Mouse (Mus musculus): ENCODE measurements at regions not wholly inside any gene's neighbourhood (a gene's known extent, or its start where the extent isn't known, plus 50 kb on each side); places are given as distances from the start of the nearest gene placed in this dataset.
A peak's percentile ranks its signal among the peaks of the same experiment; 100 is the strongest.

DNA sequence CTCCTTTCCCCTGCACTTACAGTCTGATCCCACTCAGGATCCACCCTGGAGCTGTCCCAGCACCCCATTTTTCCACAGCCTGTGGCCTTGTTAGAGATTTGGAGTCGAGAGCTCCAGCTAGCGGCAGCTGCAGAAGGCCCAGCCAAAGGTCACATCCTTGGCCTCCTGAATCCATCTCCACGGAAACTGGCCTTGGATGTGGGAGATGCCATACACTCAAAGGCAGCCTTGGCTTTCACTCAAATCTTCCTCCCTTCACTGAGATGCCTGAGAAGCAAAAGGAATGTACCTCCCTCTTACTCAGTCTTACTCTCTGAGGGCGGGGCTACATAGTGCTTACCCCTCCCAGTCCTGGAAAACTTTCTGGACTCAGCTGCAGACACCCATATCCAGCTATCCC lies 56.2 kb upstream of the Ky start:
- Histone ChIP-seq H3K27me3 (ENCODE audit: control insufficient read depth, insufficient read depth, low read length) (no peaks in the 10 kb centered on the region), H3K36me3 (replicated peaks; ENCODE audit: control insufficient read depth, insufficient read depth, low read depth, low read length) (no peaks in the 10 kb centered on the region), H3K9me3 (replicated peaks; ENCODE audit: control insufficient read depth, low read length) (no peaks in the 10 kb centered on the region), H3K4me2 (ENCODE audit: low read depth, low read length) (no peak overlapping the region), H3K4me1 (ENCODE audit: control insufficient read depth, insufficient read depth, low read length) (no peaks in the 10 kb centered on the region), H3K4me3 (ENCODE audit: low read depth, low read length) (no peak overlapping the region), H3K27ac (replicated peaks; ENCODE audit: low read depth, low read length) (no peak overlapping the region), H3K9ac (replicated peaks; ENCODE audit: low read length) (no peak overlapping the region)
- 86% methylated on average over 4 of the region's 4 CpGs for WGBS
- DNase-seq (ENCODE audit: low spot score): no peak
- ATAC-seq (replicated peaks; ENCODE audit: insufficient number of reproducible peaks, low FRiP score, low TSS enrichment, low read depth): no peak

DNA sequence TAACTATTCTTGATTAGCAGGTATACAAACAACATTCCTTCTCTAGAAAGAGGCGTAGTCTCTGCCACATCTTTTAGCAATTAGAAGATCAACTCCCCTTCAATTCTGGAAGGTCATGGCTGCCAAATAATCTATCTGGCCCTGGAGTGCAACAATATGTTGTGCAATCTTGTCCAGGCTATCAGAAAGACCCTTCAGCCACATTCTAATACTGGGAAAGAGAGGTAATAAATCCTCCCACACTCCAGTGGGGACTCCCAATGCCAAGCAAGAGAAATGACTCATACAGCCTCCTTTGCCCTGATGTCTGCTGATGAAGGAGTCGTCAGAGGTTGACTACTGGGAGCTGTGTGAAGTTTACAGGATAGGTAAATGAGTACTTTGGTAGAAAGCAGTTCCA lies 59.5 kb upstream of the Ky start:
- H3K9me3 ChIP-seq (replicated peaks; ENCODE audit: control insufficient read depth, low read length): no peaks in the 10 kb centered on the region
- 63% methylated on average over 2 of the region's 2 CpGs for WGBS
- DNase-seq (ENCODE audit: low spot score) (no peak), ATAC-seq (replicated peaks; ENCODE audit: insufficient number of reproducible peaks, low FRiP score, low TSS enrichment, low read depth) (no peak)
- no peaks in the 10 kb centered on the region for H3K36me3 ChIP-seq (replicated peaks; ENCODE audit: control insufficient read depth, insufficient read depth, low read depth, low read length)
- no peaks in the 10 kb centered on the region for H3K4me1 ChIP-seq (ENCODE audit: control insufficient read depth, insufficient read depth, low read length)
- no peak overlapping the region for H3K4me3 ChIP-seq (ENCODE audit: low read depth, low read length)
- no peak overlapping the region for H3K9ac ChIP-seq (replicated peaks; ENCODE audit: low read length)
- no peak overlapping the region for H3K27ac ChIP-seq (replicated peaks; ENCODE audit: low read depth, low read length)
- no peaks in the 10 kb centered on the region for H3K27me3 ChIP-seq (ENCODE audit: control insufficient read depth, insufficient read depth, low read length)
- H3K4me2 ChIP-seq (ENCODE audit: low read depth, low read length): no peak overlapping the region

DNA sequence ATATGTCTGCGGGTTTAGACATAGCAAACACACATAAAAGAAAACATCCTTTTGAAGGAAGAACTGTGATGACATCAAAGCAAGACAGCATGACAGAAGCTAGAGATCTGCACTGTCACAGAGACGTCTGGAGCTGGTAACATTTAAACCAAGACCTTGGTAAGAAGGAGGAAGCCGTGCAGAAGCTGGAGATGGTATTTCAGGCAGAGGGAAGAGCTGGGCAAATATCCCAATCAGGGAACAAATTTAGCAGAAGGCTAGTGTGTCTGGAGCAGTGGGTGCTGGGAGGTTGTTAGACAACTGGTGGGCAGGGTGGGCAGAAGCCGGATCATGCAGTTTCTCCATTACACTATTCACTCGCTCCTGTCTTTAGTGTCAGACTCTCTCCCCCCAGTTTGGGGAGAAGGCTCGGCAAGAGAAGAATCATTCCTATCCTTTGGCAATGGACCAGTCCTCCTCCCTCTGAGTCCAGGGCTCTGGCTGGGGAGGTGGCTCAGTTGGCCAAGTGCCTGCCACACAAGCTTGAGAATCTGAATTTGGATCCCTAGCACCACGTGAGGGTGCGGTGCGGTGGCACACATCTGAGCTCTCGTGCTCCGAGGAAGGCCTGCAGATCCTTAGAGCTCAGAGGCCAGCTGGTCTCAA lies 63.2 kb upstream of the Ky start:
- ATAC-seq (replicated peaks; ENCODE audit: insufficient number of reproducible peaks, low FRiP score, low TSS enrichment, low read depth) (no peak), DNase-seq (ENCODE audit: low spot score) (no peak)
- H3K36me3 ChIP-seq (replicated peaks; ENCODE audit: control insufficient read depth, insufficient read depth, low read depth, low read length): no peaks in the 10 kb centered on the region
- WGBS: 85% methylated on average over 11 of the region's 11 CpGs
- no peak overlapping the region for H3K4me2 ChIP-seq (ENCODE audit: low read depth, low read length)
- H3K4me1 ChIP-seq (ENCODE audit: control insufficient read depth, insufficient read depth, low read length): no peaks in the 10 kb centered on the region
- H3K27ac ChIP-seq (replicated peaks; ENCODE audit: low read depth, low read length): no peak overlapping the region
- H3K27me3 ChIP-seq (ENCODE audit: control insufficient read depth, insufficient read depth, low read length): no peaks in the 10 kb centered on the region
- no peak overlapping the region for H3K4me3 ChIP-seq (ENCODE audit: low read depth, low read length)
- H3K9me3 ChIP-seq (replicated peaks; ENCODE audit: control insufficient read depth, low read length): no peaks in the 10 kb centered on the region
- no peak overlapping the region for H3K9ac ChIP-seq (replicated peaks; ENCODE audit: low read length)

DNA sequence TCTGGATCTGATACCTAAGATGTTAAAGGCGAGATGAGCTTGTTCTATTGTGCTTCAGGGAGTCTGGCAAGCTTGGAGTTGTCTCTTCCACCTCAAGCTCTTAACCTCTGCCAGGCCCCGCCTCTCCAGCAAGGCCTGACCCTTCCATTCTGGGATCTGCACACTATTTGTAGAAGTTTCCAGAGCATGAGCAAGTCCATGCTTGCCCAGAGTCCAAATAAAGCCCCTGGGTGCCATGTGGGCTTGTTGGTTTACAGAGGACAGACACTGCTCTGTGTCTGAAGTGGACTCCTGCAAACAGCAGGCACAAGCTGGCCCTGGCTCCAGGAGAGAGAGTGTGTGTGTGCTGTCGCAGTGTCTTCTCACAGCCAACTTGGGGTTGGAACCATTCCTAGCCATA lies 67.9 kb upstream of the Ky start:
- Histone ChIP-seq H3K4me3 (ENCODE audit: low read depth, low read length) (no peak overlapping the region), H3K36me3 (replicated peaks; ENCODE audit: control insufficient read depth, insufficient read depth, low read depth, low read length) (no peaks in the 10 kb centered on the region), H3K9ac (replicated peaks; ENCODE audit: low read length) (no peak overlapping the region), H3K9me3 (replicated peaks; ENCODE audit: control insufficient read depth, low read length) (no peaks in the 10 kb centered on the region), H3K27ac (replicated peaks; ENCODE audit: low read depth, low read length) (no peak overlapping the region), H3K27me3 (ENCODE audit: control insufficient read depth, insufficient read depth, low read length) (no peaks in the 10 kb centered on the region), H3K4me2 (ENCODE audit: low read depth, low read length) (no peak overlapping the region), H3K4me1 (ENCODE audit: control insufficient read depth, insufficient read depth, low read length) (no peaks in the 10 kb centered on the region)
- ATAC-seq (replicated peaks; ENCODE audit: insufficient number of reproducible peaks, low FRiP score, low TSS enrichment, low read depth): no peak
- no peak for DNase-seq (ENCODE audit: low spot score)
- 83% methylated on average over 3 of the region's 3 CpGs for WGBS

DNA sequence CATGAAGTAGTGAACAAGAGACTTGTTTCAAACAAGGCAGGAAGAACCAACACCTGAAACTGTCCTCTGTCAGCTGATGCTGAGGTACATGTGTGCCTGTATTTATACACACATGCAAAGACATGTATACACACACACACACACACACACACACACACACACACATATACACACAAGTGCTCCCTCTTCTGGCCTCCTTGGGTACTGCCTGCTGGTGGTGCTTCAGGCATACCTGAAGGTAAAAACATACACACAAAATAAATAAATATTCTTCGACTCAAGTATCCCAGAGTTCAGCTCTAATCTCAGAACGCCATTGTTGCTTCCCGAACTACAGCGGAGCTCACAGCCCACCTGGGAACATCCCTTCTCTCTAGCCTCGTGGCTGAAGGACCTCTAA lies 69.2 kb upstream of the Ky start:
- no peak overlapping the region for H3K9ac ChIP-seq (replicated peaks; ENCODE audit: low read length)
- H3K4me1 ChIP-seq (ENCODE audit: control insufficient read depth, insufficient read depth, low read length): no peaks in the 10 kb centered on the region
- WGBS: 81% methylated on average over 5 of the region's 5 CpGs
- no peak overlapping the region for H3K4me2 ChIP-seq (ENCODE audit: low read depth, low read length)
- H3K36me3 ChIP-seq (replicated peaks; ENCODE audit: control insufficient read depth, insufficient read depth, low read depth, low read length): no peaks in the 10 kb centered on the region
- no peaks in the 10 kb centered on the region for H3K27me3 ChIP-seq (ENCODE audit: control insufficient read depth, insufficient read depth, low read length)
- no peak overlapping the region for H3K4me3 ChIP-seq (ENCODE audit: low read depth, low read length)
- no peak for ATAC-seq (replicated peaks; ENCODE audit: insufficient number of reproducible peaks, low FRiP score, low TSS enrichment, low read depth)
- no peaks in the 10 kb centered on the region for H3K9me3 ChIP-seq (replicated peaks; ENCODE audit: control insufficient read depth, low read length)
- peak; percentile 13 for DNase-seq (ENCODE audit: low spot score)
- no peak overlapping the region for H3K27ac ChIP-seq (replicated peaks; ENCODE audit: low read depth, low read length)

DNA sequence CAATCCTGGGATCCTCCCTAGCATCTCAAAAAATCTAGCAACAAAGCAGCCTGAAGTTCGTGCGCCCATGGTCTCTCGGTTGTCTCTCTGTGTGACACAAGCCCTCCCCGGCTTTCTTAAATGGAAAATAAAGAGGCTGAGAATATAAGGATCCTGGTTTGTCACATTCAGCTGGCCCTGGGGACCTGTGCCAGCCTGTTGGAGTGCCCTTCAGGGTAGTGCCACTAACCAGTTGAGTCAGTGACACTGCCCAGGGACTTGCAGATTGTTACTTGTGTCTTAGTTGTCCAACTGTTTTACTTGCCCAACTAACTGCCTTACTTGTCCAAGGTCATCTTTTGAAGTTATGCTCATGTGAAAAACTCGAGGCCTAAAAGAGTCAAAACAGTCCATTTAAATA lies 73.5 kb upstream of the Ephb1 start:
- Histone ChIP-seq H3K27ac (replicated peaks; ENCODE audit: low read depth, low read length) (no peak overlapping the region), H3K27me3 (ENCODE audit: control insufficient read depth, insufficient read depth, low read length) (no peaks in the 10 kb centered on the region), H3K4me3 (ENCODE audit: low read depth, low read length) (no peak overlapping the region), H3K4me1 (ENCODE audit: control insufficient read depth, insufficient read depth, low read length) (no peaks in the 10 kb centered on the region; the same call in 1 of the 2 replicates), H3K36me3 (replicated peaks; ENCODE audit: control insufficient read depth, insufficient read depth, low read depth, low read length) (no peaks in the 10 kb centered on the region), H3K9me3 (replicated peaks; ENCODE audit: control insufficient read depth, low read length) (no peaks in the 10 kb centered on the region), H3K9ac (replicated peaks; ENCODE audit: low read length) (no peak overlapping the region), H3K4me2 (ENCODE audit: low read depth, low read length) (no peak overlapping the region)
- ATAC-seq (replicated peaks; ENCODE audit: insufficient number of reproducible peaks, low FRiP score, low TSS enrichment, low read depth) (no peak), DNase-seq (ENCODE audit: low spot score) (no peak)
- 80% methylated on average over 5 of the region's 5 CpGs for WGBS

DNA sequence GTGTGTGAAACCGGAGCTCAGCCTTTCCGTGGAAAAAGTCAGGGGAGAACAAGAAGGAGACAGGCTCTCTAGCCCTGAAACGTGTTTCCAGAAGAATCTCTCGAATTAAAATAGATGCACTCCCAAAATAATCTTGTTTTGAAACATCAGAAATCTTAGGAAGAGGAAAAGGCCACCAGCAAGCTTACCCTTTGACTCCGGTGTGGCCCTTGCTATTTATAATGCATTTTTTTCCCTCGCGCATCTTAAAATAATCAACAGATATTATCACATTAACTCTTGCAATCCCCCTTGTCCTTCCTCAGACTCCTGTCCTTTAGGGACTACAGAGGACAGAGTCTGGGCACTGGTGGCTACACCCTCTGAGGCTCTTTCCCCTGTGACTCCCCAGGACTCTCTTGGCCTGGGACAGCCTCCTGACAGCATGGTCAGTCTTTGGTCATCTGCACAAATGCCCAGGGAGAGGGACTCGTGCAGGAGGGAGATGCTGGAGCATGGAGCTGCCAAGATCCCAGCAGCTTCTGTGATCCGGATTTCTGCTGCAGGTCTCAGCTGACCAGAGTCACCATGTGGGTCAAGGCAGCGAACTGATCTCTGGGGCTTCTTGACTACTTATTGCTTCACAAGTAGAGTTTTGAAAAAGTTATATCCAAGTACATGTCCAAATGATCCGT lies 70.3 kb upstream of the Ephb1 start:
- Histone ChIP-seq H3K27me3 (ENCODE audit: control insufficient read depth, insufficient read depth, low read length) (no peaks in the 10 kb centered on the region), H3K9me3 (replicated peaks; ENCODE audit: control insufficient read depth, low read length) (no peaks in the 10 kb centered on the region), H3K36me3 (replicated peaks; ENCODE audit: control insufficient read depth, insufficient read depth, low read depth, low read length) (no peaks in the 10 kb centered on the region), H3K27ac (replicated peaks; ENCODE audit: low read depth, low read length) (no peak overlapping the region), H3K4me2 (ENCODE audit: low read depth, low read length) (no peak overlapping the region), H3K4me1 (ENCODE audit: control insufficient read depth, insufficient read depth, low read length) (no peaks in the 10 kb centered on the region; the same call in 1 of the 2 replicates), H3K9ac (replicated peaks; ENCODE audit: low read length) (no peak overlapping the region), H3K4me3 (ENCODE audit: low read depth, low read length) (no peak overlapping the region)
- 50% methylated on average over 11 of the region's 11 CpGs for WGBS
- ATAC-seq (replicated peaks; ENCODE audit: insufficient number of reproducible peaks, low FRiP score, low TSS enrichment, low read depth) (no peak), DNase-seq (ENCODE audit: low spot score) (no peak)

DNA sequence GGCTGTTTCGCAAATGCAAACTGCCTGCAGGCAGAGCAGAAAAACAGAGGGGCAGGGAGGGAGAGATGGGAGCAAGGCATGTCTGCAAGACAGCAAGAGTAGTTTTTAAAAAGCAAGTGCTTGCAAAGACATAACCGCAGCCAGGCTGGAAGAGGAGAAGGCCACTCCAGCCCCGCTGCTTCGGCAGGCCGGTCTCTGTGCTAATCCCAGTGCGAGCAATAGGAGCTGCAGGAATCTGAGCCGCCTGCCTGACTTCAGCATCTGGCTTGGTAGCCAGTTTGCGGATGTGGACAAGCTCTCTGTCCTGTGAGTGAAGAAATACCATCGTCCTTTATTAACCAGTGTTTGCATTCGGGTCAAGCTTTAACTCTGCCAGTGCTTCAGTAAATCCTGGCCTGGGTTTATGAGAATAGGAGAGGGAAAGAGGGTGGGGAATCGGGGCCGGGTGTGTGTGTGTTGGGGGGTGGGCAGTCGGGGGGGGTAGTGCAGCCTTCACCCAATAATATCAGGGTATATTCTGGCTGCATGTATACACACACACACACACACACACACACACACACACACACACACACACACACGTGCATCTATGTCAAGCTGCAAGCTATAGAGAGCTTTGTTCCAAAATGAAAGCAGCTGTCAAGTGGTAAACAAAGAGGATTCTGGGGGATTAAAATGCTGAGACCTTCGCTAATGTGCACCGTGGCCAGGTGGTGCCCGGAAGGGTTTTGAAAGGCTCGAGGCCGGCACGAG lies 69.6 kb upstream of the Ephb1 start:
- no peaks in the 10 kb centered on the region for H3K36me3 ChIP-seq (replicated peaks; ENCODE audit: control insufficient read depth, insufficient read depth, low read depth, low read length)
- 0 out of 2 replicates have a peak overlapping the region, but pooled peaks have one; percentile 4 for H3K27ac ChIP-seq (replicated peaks; ENCODE audit: low read depth, low read length)
- no peaks in the 10 kb centered on the region for H3K27me3 ChIP-seq (ENCODE audit: control insufficient read depth, insufficient read depth, low read length)
- WGBS: 6% methylated on average over 20 of the region's 20 CpGs
- no peaks in the 10 kb centered on the region for H3K9me3 ChIP-seq (replicated peaks; ENCODE audit: control insufficient read depth, low read length)
- peak overlapping the region; percentile 35 for H3K9ac ChIP-seq (replicated peaks; ENCODE audit: low read length)
- ATAC-seq (replicated peaks; ENCODE audit: insufficient number of reproducible peaks, low FRiP score, low TSS enrichment, low read depth) (peak; percentile 64), DNase-seq (ENCODE audit: low spot score) (peak; percentile 76)
- H3K4me3 ChIP-seq (ENCODE audit: low read depth, low read length): no peak overlapping the region
- 0 out of 2 replicates have a peak overlapping the region, but pooled peaks have one; percentile 1 for H3K4me2 ChIP-seq (ENCODE audit: low read depth, low read length)
- H3K4me1 ChIP-seq (ENCODE audit: control insufficient read depth, insufficient read depth, low read length): no peaks in the 10 kb centered on the region; the same call in 1 of the 2 replicates

Measured in embryonic facial prominence, embryonic 11.5 days (tissue).